Mouse (Mus musculus) MEL (cell line): ENCODE data around the gene Agrn.

Source experiments
- CTCF ChIP-seq, 3 experiments: IDR thresholded peaks in 2 of 3; conservative IDR thresholded peaks in 1 of 3; 2 replicates each; pipeline ENCODE4 v1.5.1; 2011 to 2012; ENCODE audit warnings: low read length in 3 of 3, low read depth in 2 of 3, mild to moderate bottlenecking in 2 of 3, improper control_type of control experiment in 1 of 3, inconsistent platforms in 1 of 3, mixed read lengths in 1 of 3, moderate library complexity in 1 of 3; ENCODE audit not compliant: control insufficient read depth in 1 of 3, insufficient read depth in 1 of 3, poor library complexity in 1 of 3, severe bottlenecking in 1 of 3
- MAX ChIP-seq: IDR thresholded peaks from 2 replicates; pipeline ENCODE4 v1.6.1; 2011; ENCODE audit warnings: low read length, improper control_type of control experiment
- NELFE ChIP-seq: IDR thresholded peaks from 2 replicates; pipeline ENCODE4 v1.6.1; 2011; ENCODE audit warnings: low read depth, low read length, improper control_type of control experiment
- POLR2A ChIP-seq, 2 experiments: IDR thresholded peaks; 2 replicates each; pipeline ENCODE4 v1.6.1; 2011 to 2012; ENCODE audit warnings: low read length in 2 of 2, mild to moderate bottlenecking in 2 of 2, control low read depth in 1 of 2, improper control_type of control experiment in 1 of 2, low read depth in 1 of 2, moderate library complexity in 1 of 2; ENCODE audit not compliant: control insufficient read depth in 1 of 2, insufficient read depth in 1 of 2, poor library complexity in 1 of 2
- POLR2AphosphoS2 ChIP-seq: IDR thresholded peaks from 2 replicates; pipeline ENCODE4 v1.6.1; 2011; ENCODE audit warnings: low read length, improper control_type of control experiment
- TCF12 ChIP-seq: IDR thresholded peaks from 2 replicates; pipeline ENCODE4 v1.6.1; 2014; ENCODE audit warnings: low read depth, mild to moderate bottlenecking, inconsistent platforms, low read length, improper control_type of control experiment, moderate library complexity
- USF1 ChIP-seq: IDR thresholded peaks from 2 replicates; pipeline ENCODE4 v1.6.1; 2014; ENCODE audit warnings: low read depth, mild to moderate bottlenecking, inconsistent platforms, low read length, improper control_type of control experiment, moderate library complexity
- ZNF384 ChIP-seq: IDR thresholded peaks from 2 replicates; pipeline ENCODE4 v1.6.1; 2012; ENCODE audit warnings: low read depth, mild to moderate bottlenecking, inconsistent platforms, low read length, improper control_type of control experiment

DNA sequence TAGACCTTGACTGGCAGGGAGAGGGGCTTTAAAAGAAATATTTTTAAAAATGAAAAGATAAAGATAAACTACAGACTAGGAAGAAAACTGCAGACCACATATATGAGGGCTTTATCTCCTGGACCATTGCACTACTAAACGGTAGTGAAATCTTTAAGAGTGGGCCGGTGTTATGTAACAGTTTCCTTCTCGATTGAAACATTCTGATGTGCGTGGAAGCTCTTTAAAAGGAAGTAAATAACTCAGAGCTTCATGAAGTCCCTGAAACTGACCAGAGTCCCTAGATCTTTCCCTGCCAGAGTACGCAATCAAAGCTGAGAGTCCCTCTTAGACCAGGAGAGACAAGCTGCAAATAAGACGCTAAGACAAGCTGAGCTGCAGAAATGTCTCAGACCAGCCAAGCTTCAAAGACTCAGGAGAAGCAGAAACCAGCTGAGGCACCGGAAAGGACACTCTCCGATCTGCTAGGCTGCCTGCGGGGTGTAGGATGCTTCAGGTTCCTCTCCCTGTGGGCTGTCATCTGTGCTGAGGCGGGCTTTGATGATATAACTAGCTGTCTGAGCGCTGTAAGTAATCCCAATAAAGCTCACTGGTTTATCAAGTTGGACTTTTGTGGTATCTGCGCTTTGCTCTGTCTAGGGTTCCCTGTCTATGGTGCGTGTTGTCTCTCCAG is 12.8 kb upstream of the Agrn start:
- no peak for TF ChIP-seq MAX
- TF ChIP-seq POLR2A (IDR thresholded peaks at IDR 0.05; ENCODE audit: control insufficient read depth in 1 of 2, insufficient read depth in 1 of 2, low read depth in 1 of 2, low read length in 2 of 2, poor library complexity in 1 of 2) = no peak
- TF ChIP-seq USF1 = no peak
- TF ChIP-seq NELFE = no peak
- no peak for TF ChIP-seq TCF12
- TF ChIP-seq CTCF (IDR thresholded peaks at IDR 0.05 in 2 of 3, conservative IDR thresholded peaks at IDR 0.05 in 1 of 3; ENCODE audit: control insufficient read depth in 1 of 3, insufficient read depth in 1 of 3, low read depth in 2 of 3, low read length in 3 of 3, poor library complexity in 1 of 3, severe bottlenecking in 1 of 3) = no peak
- TF ChIP-seq POLR2AphosphoS2 = no peak
- no peak for TF ChIP-seq ZNF384
